Mouse (Mus musculus) kidney, embryonic 14.5 days (tissue): ENCODE measurements around the gene Glb1l2. TPM values are rescaled to one million over a fixed set of nuclear protein-coding genes. Genes with fewer than 3 reads are reported as not detected.

Source experiments
- ATAC-seq: fragments of 200-750 bp; cut with Nextera tagmentation; 2 replicates; pipeline ENCODE4 v1.8.0; 2017; ENCODE audit warnings: moderate number of reproducible peaks, mild to moderate bottlenecking, moderate TSS enrichment, moderate library complexity; ENCODE audit not compliant: low FRiP score, low TSS enrichment
- H3K27ac ChIP-seq: fragments of 300-500 bp; sonication (generic); 2 replicates; pipeline ENCODE4 v1.5.1; 2014; ENCODE audit warnings: low read depth, mild to moderate bottlenecking, low read length, moderate library complexity, mixed read lengths
- H3K27me3 ChIP-seq: fragments of 300-500 bp; sonication (generic); 2 replicates; pipeline ENCODE4 v1.6.1; 2014; ENCODE audit warnings: mild to moderate bottlenecking, low read length; ENCODE audit not compliant: control insufficient read depth, insufficient read depth
- H3K36me3 ChIP-seq: fragments of 300-500 bp; sonication (generic); 2 replicates; pipeline ENCODE4 v1.6.1; 2014; ENCODE audit warnings: low read length, mixed read lengths; ENCODE audit not compliant: control insufficient read depth, insufficient read depth
- H3K4me1 ChIP-seq: fragments of 300-500 bp; sonication (generic); 2 replicates; pipeline ENCODE4 v1.6.1; 2014; ENCODE audit warnings: low read length, mixed read lengths; ENCODE audit not compliant: control insufficient read depth, insufficient read depth
- H3K4me2 ChIP-seq: fragments of 300-500 bp; sonication (generic); replicated peaks from 2 replicates; pipeline ENCODE4 v1.6.1; 2014; ENCODE audit warnings: low read depth, mild to moderate bottlenecking, low read length
- H3K4me3 ChIP-seq: fragments of 300-500 bp; sonication (generic); 2 replicates; pipeline ENCODE4 v1.5.1; 2014; ENCODE audit warnings: mild to moderate bottlenecking, low read length
- H3K9ac ChIP-seq: fragments of 300-500 bp; sonication (generic); 2 replicates; pipeline ENCODE4 v1.6.1; 2014; ENCODE audit warnings: low read depth, mild to moderate bottlenecking, low read length, moderate library complexity
- H3K9me3 ChIP-seq: fragments of 300-500 bp; sonication (generic); 2 replicates; pipeline ENCODE4 v1.6.1; 2016; ENCODE audit warnings: low read length; ENCODE audit not compliant: control insufficient read depth
- WGBS: fragments of 180-500 bp; shearing (Covaris S2); extraction: QIAGEN DNeasy Blood & Tissue Kit; methylation state at CpG from one replicate; pipeline ENCODE4 v1.1.7; 2014; 5-methylcytosine and 5-hydroxymethylcytosine counted together
- polyA plus RNA-seq: library from polyadenylated mRNA; unstranded; fragments of >200 nt; fragmentation: Nextera tagmentation; extraction: Ambion mirVana; gene quantifications from 2 replicates; pipeline ENCODE4 v1.2.1, GENCODE M21; 2014

Gene Glb1l2
- polyA plus RNA-seq, 1 experiment from 2014 or later, result 36.7 TPM

DNA sequence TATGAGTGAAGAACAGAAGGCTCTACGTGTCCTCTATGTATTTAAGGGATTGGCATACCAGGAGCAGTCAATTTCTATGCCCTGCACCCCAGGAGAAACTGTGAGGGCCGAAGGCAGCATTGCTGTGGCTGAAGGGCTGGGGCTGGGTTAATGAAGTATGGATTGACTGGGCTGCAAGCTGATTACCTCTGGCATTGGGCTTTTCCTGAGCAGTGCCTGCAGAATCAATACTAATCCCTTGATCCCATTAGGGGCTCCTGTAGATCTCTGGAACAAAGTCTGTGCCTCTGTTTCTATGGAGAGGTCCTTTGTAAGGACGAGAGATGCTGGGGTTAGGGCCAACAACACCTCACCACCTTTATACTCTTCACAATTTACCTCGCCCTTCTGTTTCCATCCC, 59.1 kb downstream of the Glb1l2 start:
- no peaks in the 10 kb centered on the region for H3K36me3 ChIP-seq
- no peaks in the 10 kb centered on the region for H3K27me3 ChIP-seq
- H3K9ac ChIP-seq, result no peak overlapping the region
- H3K4me1 ChIP-seq, result no peaks in the 10 kb centered on the region
- ATAC-seq, result no peak
- H3K27ac ChIP-seq, result no peak overlapping the region
- H3K4me2 ChIP-seq, result no peak overlapping the region
- H3K9me3 ChIP-seq, result no peaks in the 10 kb centered on the region
- 69% methylated on average over 4 of the region's 4 CpGs for WGBS
- H3K4me3 ChIP-seq, result no peak overlapping the region

DNA sequence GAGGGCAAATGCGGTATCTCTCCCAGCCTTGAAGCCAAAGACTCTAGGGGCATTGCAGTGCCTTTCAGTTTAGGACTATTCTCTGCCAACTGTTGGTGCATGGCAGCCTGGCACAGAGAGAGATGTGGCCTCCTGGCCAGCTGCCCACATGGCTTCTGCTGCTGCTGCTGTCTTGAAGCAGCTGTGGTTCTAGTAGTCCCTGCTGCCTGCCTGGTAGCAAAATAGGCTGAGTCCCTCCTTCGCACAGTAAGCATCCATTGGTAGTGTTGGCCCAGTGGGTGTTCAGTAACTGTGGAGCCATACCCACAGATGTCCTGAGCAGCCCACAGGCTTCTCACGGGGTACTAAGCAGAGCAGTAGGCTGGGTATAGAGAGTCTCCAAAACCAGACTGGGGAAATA, 63.5 kb downstream of the Glb1l2 start:
- H3K4me3 ChIP-seq, result no peak overlapping the region
- H3K4me2 ChIP-seq, result no peak overlapping the region
- H3K9me3 ChIP-seq, result no peaks in the 10 kb centered on the region
- no peak for ATAC-seq
- no peak overlapping the region for H3K9ac ChIP-seq
- no peak overlapping the region for H3K27ac ChIP-seq
- H3K27me3 ChIP-seq, result no peaks in the 10 kb centered on the region
- 91% methylated on average over 3 of the region's 3 CpGs for WGBS
- H3K36me3 ChIP-seq, result no peaks in the 10 kb centered on the region
- no peaks in the 10 kb centered on the region for H3K4me1 ChIP-seq

DNA sequence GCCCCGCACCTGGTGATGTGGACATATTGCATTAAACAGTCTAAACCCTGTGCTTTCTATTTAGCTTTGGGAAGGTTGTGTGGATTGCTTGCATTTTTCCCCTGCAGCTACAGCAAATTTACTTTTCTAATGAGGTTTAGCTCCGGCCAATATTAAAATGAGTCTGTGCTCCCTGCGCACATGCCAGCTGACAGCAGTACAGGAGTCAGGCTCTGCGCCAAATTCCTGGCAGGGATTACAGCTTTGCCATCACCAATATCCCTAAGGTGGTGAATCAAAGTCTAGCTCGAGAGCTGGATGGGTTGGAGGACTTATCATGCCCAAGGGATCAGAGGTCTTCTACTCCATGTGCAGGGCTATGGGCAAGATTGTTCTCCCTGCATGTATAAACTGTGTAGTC, 69.2 kb downstream of the Glb1l2 start:
- ATAC-seq, result no peak
- no peak overlapping the region for H3K4me2 ChIP-seq
- H3K27me3 ChIP-seq, result peaks cover 41% of the 10 kb centered on the region
- no peaks in the 10 kb centered on the region for H3K9me3 ChIP-seq
- H3K36me3 ChIP-seq, result no peaks in the 10 kb centered on the region
- WGBS, result 81% methylated on average over 5 of the region's 5 CpGs
- H3K4me1 ChIP-seq, result peaks cover 7% of the 10 kb centered on the region
- H3K4me3 ChIP-seq, result no peak overlapping the region
- H3K9ac ChIP-seq, result no peak overlapping the region
- H3K27ac ChIP-seq, result no peak overlapping the region

DNA sequence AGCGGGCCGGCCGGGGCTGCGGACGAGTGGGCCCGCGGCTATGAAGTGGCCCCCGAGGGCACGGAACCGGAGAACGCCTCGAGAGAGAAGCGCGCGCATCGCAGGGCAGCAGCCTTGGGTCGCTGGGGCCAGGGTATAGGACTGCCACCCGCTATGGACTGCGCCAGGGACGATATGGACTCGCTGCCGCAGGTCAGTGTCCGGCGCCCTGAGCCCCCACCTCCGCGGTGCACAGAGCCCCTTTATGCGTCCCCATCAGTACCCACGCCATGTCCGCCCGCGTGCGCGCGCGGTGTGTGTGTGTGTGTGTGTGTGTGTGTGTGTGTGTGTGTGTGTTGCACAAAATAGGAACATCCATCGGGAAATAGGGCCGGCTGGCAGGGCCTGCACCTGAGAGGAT, 72.3 kb downstream of the Glb1l2 start:
- Histone ChIP-seq H3K4me1 (peaks cover 7% of the 10 kb centered on the region), H3K9ac (peak overlapping the region; percentile 53; the same call in 1 of the 2 replicates), H3K36me3 (no peaks in the 10 kb centered on the region), H3K9me3 (no peaks in the 10 kb centered on the region), H3K4me2 (peak overlapping the region; percentile 96), H3K4me3 (peak overlapping the region; percentile 49), H3K27me3 (peaks cover 44% of the 10 kb centered on the region), H3K27ac (no peak overlapping the region)
- ATAC-seq, result peak; percentile 76
- WGBS, result under 1% methylated on average over 32 of the region's 37 CpGs

DNA sequence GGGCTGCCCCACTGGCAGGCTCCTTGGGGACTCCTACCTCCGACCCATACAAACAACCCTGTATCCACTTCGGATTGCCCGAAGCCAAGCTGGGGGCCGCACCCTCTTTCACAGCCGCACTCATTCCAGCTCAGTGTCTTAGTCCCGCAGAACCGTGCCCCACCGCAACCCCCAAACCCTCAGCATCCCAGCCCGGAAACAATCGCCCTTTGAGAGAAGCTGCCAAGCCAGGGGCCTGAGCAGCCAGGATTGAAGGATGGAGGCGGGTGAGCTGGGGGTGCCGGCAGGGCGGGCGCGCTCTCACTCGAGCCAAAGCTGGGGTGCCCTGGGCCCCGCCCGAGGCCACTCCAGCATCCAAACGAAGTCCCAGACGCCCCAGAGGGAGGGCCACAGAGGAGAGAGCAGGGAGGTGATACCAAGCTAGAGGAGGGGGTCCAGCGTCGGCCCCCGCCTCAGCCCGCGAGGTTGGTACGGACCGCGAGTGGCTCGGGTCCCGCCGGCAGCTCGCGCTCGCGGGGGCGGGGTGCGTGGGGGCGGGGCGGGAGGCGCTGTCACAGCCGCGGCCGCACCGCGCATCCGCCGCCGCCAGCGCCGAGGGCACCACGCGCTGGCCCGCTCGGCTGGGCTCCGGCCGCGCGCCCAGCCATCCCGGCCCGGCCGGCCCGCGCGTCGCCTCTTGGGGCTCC, 72.9 kb downstream of the Glb1l2 start, which contains the start of gene B3gat1:
TSS of gene B3gat1 (plus strand) at position 523 of the 686 bp plus-strand sequence.
- Histone ChIP-seq H3K27ac (no peak within 1 kb of the TSS), H3K36me3 (no peaks in the 10 kb centered on the region), H3K9ac (peak within 1 kb of the TSS; percentile 53; the same call in 1 of the 2 replicates), H3K27me3 (peaks cover 44% of the 10 kb centered on the region), H3K4me3 (peak within 1 kb of the TSS; percentile 49), H3K9me3 (no peaks in the 10 kb centered on the region), H3K4me2 (peak within 1 kb of the TSS; percentile 96), H3K4me1 (peaks cover 7% of the 10 kb centered on the region)
- under 1% methylated on average over 24 of the region's 65 CpGs for WGBS
- ATAC-seq, result peak; percentile 88

DNA sequence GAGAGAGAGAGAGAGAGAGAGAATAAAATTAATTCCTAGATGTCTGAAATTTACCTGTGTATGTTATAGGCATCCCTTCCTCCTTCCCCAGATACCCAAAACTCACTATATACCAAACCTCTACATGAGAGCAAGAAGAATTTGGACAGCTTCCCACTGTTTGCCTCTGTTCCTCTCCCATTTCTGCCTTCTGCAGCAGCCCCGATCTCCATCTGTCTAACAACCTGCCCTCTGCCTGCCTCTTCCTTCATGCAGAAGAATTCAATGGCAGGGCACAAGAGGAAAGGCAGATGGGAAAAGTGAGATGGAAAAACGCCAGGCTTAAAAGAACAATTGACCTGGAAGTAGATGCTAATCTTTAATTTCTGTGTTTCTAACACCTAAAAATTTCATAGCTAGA, 77.7 kb downstream of the Glb1l2 start:
- H3K27ac ChIP-seq, result no peak overlapping the region
- no peak overlapping the region for H3K9ac ChIP-seq
- no peak overlapping the region for H3K4me3 ChIP-seq
- ATAC-seq, result no peak
- H3K4me1 ChIP-seq, result peaks cover 2% of the 10 kb centered on the region; the same call in 1 of the 2 replicates
- H3K4me2 ChIP-seq, result no peak overlapping the region
- H3K9me3 ChIP-seq, result no peaks in the 10 kb centered on the region
- WGBS, result 83% methylated on average over 2 of the region's 2 CpGs
- H3K36me3 ChIP-seq, result no peaks in the 10 kb centered on the region
- H3K27me3 ChIP-seq, result peaks cover 16% of the 10 kb centered on the region

DNA sequence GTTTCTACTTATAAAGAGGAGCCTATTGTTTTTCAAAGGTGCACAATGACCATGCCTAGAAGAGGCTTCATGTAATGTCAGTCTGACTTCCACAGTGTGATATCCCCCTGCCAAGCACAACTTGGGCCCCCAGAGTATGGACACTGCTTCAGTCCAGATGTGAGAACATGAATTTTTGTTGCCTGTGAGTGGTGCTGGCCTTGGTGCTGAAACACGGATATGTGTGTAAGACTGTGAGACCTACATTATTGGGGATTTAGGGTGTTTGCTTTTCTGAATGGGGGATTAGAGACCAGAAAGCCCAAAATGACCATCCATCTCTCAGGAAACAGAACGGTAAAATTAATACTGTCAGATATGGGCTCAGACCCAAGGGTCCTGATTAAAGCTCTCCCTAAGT, 78.8 kb downstream of the Glb1l2 start:
- no peak for ATAC-seq
- Histone ChIP-seq H3K9me3 (no peaks in the 10 kb centered on the region), H3K27ac (no peak overlapping the region), H3K4me2 (no peak overlapping the region), H3K4me3 (no peak overlapping the region), H3K36me3 (no peaks in the 10 kb centered on the region), H3K27me3 (peaks cover 6% of the 10 kb centered on the region), H3K4me1 (no peaks in the 10 kb centered on the region), H3K9ac (no peak overlapping the region)
- WGBS, result 69% methylated on average over 2 of the region's 2 CpGs

DNA sequence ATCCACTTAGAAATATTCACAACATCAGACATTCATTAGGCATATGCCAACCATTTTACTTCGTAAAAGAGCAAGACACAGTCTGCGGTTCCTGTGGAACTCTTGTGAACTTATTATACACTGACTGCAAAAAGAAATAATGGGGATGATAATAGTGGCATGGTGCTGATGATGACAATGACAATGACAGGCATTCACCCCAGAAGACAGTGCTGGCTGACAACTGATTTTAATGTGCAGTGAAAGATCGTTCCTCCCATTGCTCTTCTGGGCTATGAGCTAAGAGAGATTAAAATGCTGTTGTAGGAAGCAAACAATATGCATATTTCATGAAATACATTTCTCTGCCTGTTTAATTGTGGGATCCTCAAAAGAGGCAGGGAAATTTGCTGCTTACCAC, 80.6 kb downstream of the Glb1l2 start:
- H3K27me3 ChIP-seq, result no peaks in the 10 kb centered on the region
- no peak for ATAC-seq
- no peaks in the 10 kb centered on the region for H3K36me3 ChIP-seq
- no peak overlapping the region for H3K9ac ChIP-seq
- WGBS, result 89% methylated on average over 3 of the region's 3 CpGs
- H3K4me1 ChIP-seq, result no peaks in the 10 kb centered on the region
- no peak overlapping the region for H3K4me3 ChIP-seq
- H3K9me3 ChIP-seq, result no peaks in the 10 kb centered on the region
- H3K4me2 ChIP-seq, result no peak overlapping the region
- H3K27ac ChIP-seq, result no peak overlapping the region

DNA sequence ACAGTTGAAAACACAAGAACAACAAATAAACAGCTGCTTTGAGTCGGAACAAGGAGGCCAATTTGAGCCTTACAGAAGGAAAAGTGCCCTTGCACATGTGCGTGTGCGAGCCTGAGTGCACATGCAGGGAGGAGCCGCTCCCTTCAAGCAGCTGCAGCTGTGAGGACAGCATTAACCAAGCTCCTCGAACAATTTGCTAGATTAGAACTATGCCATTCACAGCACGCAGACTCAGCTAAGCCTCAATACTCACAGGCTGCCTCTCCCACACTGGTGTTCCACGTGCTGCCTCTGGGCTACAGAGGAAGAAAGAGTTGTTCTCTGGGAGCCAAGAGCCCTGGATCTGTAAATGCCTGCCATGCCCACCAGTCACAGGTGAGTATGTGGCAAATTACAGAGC, 84.5 kb downstream of the Glb1l2 start:
- 66% methylated on average over 7 of the region's 7 CpGs for WGBS

More for the DNA sequence above, 84.5 kb downstream of the Glb1l2 start:
- Histone ChIP-seq H3K4me2 (no peak overlapping the region), H3K9me3 (no peaks in the 10 kb centered on the region), H3K9ac (no peak overlapping the region), H3K27ac (no peak overlapping the region), H3K36me3 (no peaks in the 10 kb centered on the region), H3K4me1 (no peaks in the 10 kb centered on the region), H3K27me3 (no peaks in the 10 kb centered on the region), H3K4me3 (no peak overlapping the region)
- ATAC-seq, result no peak
